Mouse (Mus musculus) heart, embryonic 13.5 days (tissue): ENCODE measurements around the gene Tdrd5. TPM values are rescaled to one million over a fixed set of nuclear protein-coding genes. Genes with fewer than 3 reads are reported as not detected.
"Not testable (repeated sequence)": the region's sequence is repeated elsewhere in the genome, so short reads cannot be mapped to it uniquely, and the experiment has no call there.

Source experiments
- ATAC-seq: fragments of 200-750 bp; cut with Nextera tagmentation; 2 replicates; pipeline ENCODE4 v1.8.0; 2017; ENCODE audit warnings: moderate TSS enrichment; ENCODE audit not compliant: insufficient number of reproducible peaks, low FRiP score, low TSS enrichment; ENCODE audit errors: extremely low read depth
- H3K27ac ChIP-seq: fragments of 300-500 bp; sonication (generic); replicated peaks from 2 replicates; pipeline ENCODE4 v1.5.1; 2015; ENCODE audit warnings: moderate library complexity, mild to moderate bottlenecking, inconsistent platforms
- H3K27me3 ChIP-seq: fragments of 300-500 bp; sonication (generic); replicated peaks from 2 replicates; pipeline ENCODE4 v1.6.1; 2015; ENCODE audit warnings: mild to moderate bottlenecking, inconsistent platforms
- H3K36me3 ChIP-seq: fragments of 300-500 bp; sonication (generic); 2 replicates; pipeline ENCODE4 v1.6.1; 2015; ENCODE audit warnings: mild to moderate bottlenecking, inconsistent platforms
- H3K4me1 ChIP-seq: fragments of 300-500 bp; sonication (generic); 2 replicates; pipeline ENCODE4 v1.6.1; 2015; ENCODE audit warnings: inconsistent platforms
- H3K4me2 ChIP-seq: fragments of 300-500 bp; sonication (generic); 2 replicates; pipeline ENCODE4 v1.6.1; 2015; ENCODE audit warnings: inconsistent platforms, mild to moderate bottlenecking, moderate library complexity
- H3K4me3 ChIP-seq: fragments of 300-500 bp; sonication (generic); 2 replicates; pipeline ENCODE4 v1.5.1; 2015; ENCODE audit warnings: moderate library complexity, mild to moderate bottlenecking, inconsistent platforms
- H3K9ac ChIP-seq: fragments of 300-500 bp; sonication (generic); 2 replicates; pipeline ENCODE4 v1.6.1; 2015; ENCODE audit warnings: inconsistent platforms, mild to moderate bottlenecking, moderate library complexity
- H3K9me3 ChIP-seq: fragments of 300-500 bp; sonication (generic); 2 replicates; pipeline ENCODE4 v1.6.1; 2016; ENCODE audit warnings: inconsistent platforms
- WGBS: fragments of 180-500 bp; shearing (Covaris S2); methylation state at CpG from one replicate; pipeline ENCODE4 v1.1.7; 2015; ENCODE audit warnings: mixed read lengths; 5-methylcytosine and 5-hydroxymethylcytosine counted together
- polyA plus RNA-seq: library from polyadenylated mRNA; unstranded; fragments of >200 nt; fragmentation: Nextera tagmentation; extraction: Ambion mirVana; gene quantifications from 2 replicates; pipeline ENCODE4 v1.2.1, GENCODE M21; 2015

The Tdrd5 gene
- polyA plus RNA-seq, 1 experiment from 2014 or later, result 0.13 TPM

GRCm38 (mm10) chr1:156288556-156289221 lies 14.8 kb downstream of the Tdrd5 start:
- H3K4me1 ChIP-seq, result peaks cover 9% of the 10 kb centered on the region
- no peaks in the 10 kb centered on the region for H3K9me3 ChIP-seq
- H3K27ac ChIP-seq, result no peak overlapping the region
- no peak overlapping the region for H3K9ac ChIP-seq
- no peak overlapping the region for H3K4me3 ChIP-seq
- H3K4me2 ChIP-seq, result no peak overlapping the region
- H3K27me3 ChIP-seq, result no peaks in the 10 kb centered on the region
- ATAC-seq, result no peak
- 72% methylated on average over 9 of the region's 9 CpGs for WGBS
- no peaks in the 10 kb centered on the region for H3K36me3 ChIP-seq

GRCm38 (mm10) chr1:156285541-156285896 lies 17.9 kb downstream of the Tdrd5 start:
- H3K9ac ChIP-seq, result no peak overlapping the region
- 75% methylated on average over 5 of the region's 5 CpGs for WGBS
- ATAC-seq, result no peak

GRCm38 (mm10) chr1:156284851-156285540 lies 18.5 kb downstream of the Tdrd5 start:
- no peak overlapping the region for H3K4me2 ChIP-seq
- WGBS, result 46% methylated on average over 9 of the region's 9 CpGs
- no peaks in the 10 kb centered on the region for H3K27me3 ChIP-seq
- H3K9ac ChIP-seq, result no peak overlapping the region
- H3K27ac ChIP-seq, result no peak overlapping the region
- no peak for ATAC-seq
- H3K36me3 ChIP-seq, result no peaks in the 10 kb centered on the region
- no peaks in the 10 kb centered on the region for H3K9me3 ChIP-seq
- no peak overlapping the region for H3K4me3 ChIP-seq
- peaks cover 12% of the 10 kb centered on the region for H3K4me1 ChIP-seq

More at GRCm38 (mm10) chr1:156285541-156285896, 17.9 kb downstream of the Tdrd5 start:
- Histone ChIP-seq H3K4me1 (peaks cover 12% of the 10 kb centered on the region), H3K27ac (no peak overlapping the region), H3K9me3 (no peaks in the 10 kb centered on the region), H3K36me3 (no peaks in the 10 kb centered on the region), H3K4me3 (no peak overlapping the region), H3K4me2 (no peak overlapping the region), H3K27me3 (no peaks in the 10 kb centered on the region)

- no peak overlapping the region for H3K4me3 ChIP-seq
- WGBS, result 39% methylated on average over 10 of the region's 10 CpGs
- no peaks in the 10 kb centered on the region for H3K27me3 ChIP-seq
- H3K27ac ChIP-seq, result no peak overlapping the region
- H3K36me3 ChIP-seq, result no peaks in the 10 kb centered on the region
- no peak for ATAC-seq
- H3K4me2 ChIP-seq, result peak overlapping the region; percentile 10; the same call in 1 of the 2 replicates
- H3K9ac ChIP-seq, result no peak overlapping the region
- no peaks in the 10 kb centered on the region for H3K9me3 ChIP-seq
- peaks cover 12% of the 10 kb centered on the region for H3K4me1 ChIP-seq
These were observed 19.3 kb downstream of the Tdrd5 start for GRCm38 (mm10) chr1:156284207-156284606.

- Histone ChIP-seq H3K36me3 (no peaks in the 10 kb centered on the region), H3K9ac (no peak overlapping the region), H3K4me1 (peaks cover 15% of the 10 kb centered on the region), H3K27me3 (no peaks in the 10 kb centered on the region), H3K27ac (no peak overlapping the region), H3K4me3 (no peak overlapping the region), H3K9me3 (no peaks in the 10 kb centered on the region), H3K4me2 (no peak overlapping the region)
- ATAC-seq, result no peak
- 69% methylated on average over 7 of the region's 7 CpGs for WGBS
These were observed 23.3 kb downstream of the Tdrd5 start for GRCm38 (mm10) chr1:156280131-156280530.

- WGBS, result 60% methylated on average over 7 of the region's 7 CpGs
- ATAC-seq, result no peak; the same call in 1 of the 2 replicates
- no peaks in the 10 kb centered on the region for H3K9me3 ChIP-seq
These were observed 29.8 kb downstream of the Tdrd5 start for GRCm38 (mm10) chr1:156273647-156274046.

GRCm38 (mm10) chr1:156271654-156272053 lies 31.8 kb downstream of the Tdrd5 start:
- Histone ChIP-seq H3K9me3 (no peaks in the 10 kb centered on the region), H3K27me3 (no peaks in the 10 kb centered on the region), H3K9ac (no peak overlapping the region), H3K27ac (no peak overlapping the region), H3K4me2 (no peak overlapping the region), H3K36me3 (no peaks in the 10 kb centered on the region), H3K4me1 (no peaks in the 10 kb centered on the region), H3K4me3 (no peak overlapping the region)
- ATAC-seq, result no peak
- WGBS, result 58% methylated on average over 5 of the region's 5 CpGs

More at GRCm38 (mm10) chr1:156273647-156274046, 29.8 kb downstream of the Tdrd5 start:
- no peak overlapping the region for H3K9ac ChIP-seq
- no peak overlapping the region for H3K27ac ChIP-seq
- no peaks in the 10 kb centered on the region for H3K4me1 ChIP-seq
- no peak overlapping the region for H3K4me2 ChIP-seq
- H3K36me3 ChIP-seq, result no peaks in the 10 kb centered on the region
- no peaks in the 10 kb centered on the region for H3K27me3 ChIP-seq
- no peak overlapping the region for H3K4me3 ChIP-seq

GRCm38 (mm10) chr1:156270471-156270870 lies 33.0 kb downstream of the Tdrd5 start:
- Histone ChIP-seq H3K9me3 (no peaks in the 10 kb centered on the region), H3K9ac (no peak overlapping the region), H3K4me3 (no peak overlapping the region), H3K27me3 (no peaks in the 10 kb centered on the region), H3K36me3 (no peaks in the 10 kb centered on the region), H3K4me2 (no peak overlapping the region), H3K27ac (no peak overlapping the region), H3K4me1 (no peaks in the 10 kb centered on the region)
- ATAC-seq, result no peak
- 64% methylated on average over 9 of the region's 9 CpGs for WGBS

- not testable (repeated sequence) for H3K27ac ChIP-seq
These were observed 34.9 kb downstream of the Tdrd5 start for GRCm38 (mm10) chr1:156268546-156268945.

GRCm38 (mm10) chr1:156263946-156264345 lies 39.5 kb downstream of the Tdrd5 start:
- H3K9ac ChIP-seq, result no peak overlapping the region
- H3K27me3 ChIP-seq, result no peaks in the 10 kb centered on the region
- no peak overlapping the region for H3K4me2 ChIP-seq
- H3K36me3 ChIP-seq, result no peaks in the 10 kb centered on the region
- no peaks in the 10 kb centered on the region for H3K4me1 ChIP-seq
- WGBS, result 80% methylated on average over 8 of the region's 8 CpGs
- no peak overlapping the region for H3K27ac ChIP-seq
- no peak overlapping the region for H3K4me3 ChIP-seq
- H3K9me3 ChIP-seq, result no peaks in the 10 kb centered on the region
- ATAC-seq, result no peak

More at GRCm38 (mm10) chr1:156268546-156268945, 34.9 kb downstream of the Tdrd5 start:
- H3K4me2 ChIP-seq, H3K27me3 ChIP-seq, H3K4me1 ChIP-seq, H3K36me3 ChIP-seq, ATAC-seq, H3K9me3 ChIP-seq, H3K4me3 ChIP-seq, H3K9ac ChIP-seq: not testable (repeated sequence)
- WGBS, result 42% methylated on average over 3 of the region's 3 CpGs

GRCm38 (mm10) chr1:156263352-156263751 lies 40.1 kb downstream of the Tdrd5 start:
- no peak for ATAC-seq
- Histone ChIP-seq H3K4me3 (no peak overlapping the region), H3K9ac (no peak overlapping the region), H3K27me3 (no peaks in the 10 kb centered on the region), H3K36me3 (no peaks in the 10 kb centered on the region), H3K27ac (no peak overlapping the region), H3K4me1 (no peaks in the 10 kb centered on the region), H3K9me3 (no peaks in the 10 kb centered on the region), H3K4me2 (no peak overlapping the region)
- WGBS, result 46% methylated on average over 2 of the region's 2 CpGs

- H3K4me2 ChIP-seq, result no peak overlapping the region
- no peaks in the 10 kb centered on the region for H3K27me3 ChIP-seq
- no peaks in the 10 kb centered on the region for H3K36me3 ChIP-seq
- no peak overlapping the region for H3K9ac ChIP-seq
- no peak overlapping the region for H3K27ac ChIP-seq
- H3K4me3 ChIP-seq, result no peak overlapping the region
- H3K4me1 ChIP-seq, result no peaks in the 10 kb centered on the region
- WGBS, result 78% methylated on average over 4 of the region's 4 CpGs
- no peaks in the 10 kb centered on the region for H3K9me3 ChIP-seq
- ATAC-seq, result no peak
These were observed 48.6 kb downstream of the Tdrd5 start for GRCm38 (mm10) chr1:156254866-156255265.
